Mouse (Mus musculus): Measurements from ENCODE around the gene Cdk5rap2. TPM values are rescaled to one million over a fixed set of nuclear protein-coding genes. Genes with fewer than 3 reads are reported as not detected.

Gene Cdk5rap2
- polyA plus RNA-seq, 2 experiments: 4.8 to 5.9 TPM

- Histone ChIP-seq H3K4me3 (ENCODE audit: insufficient read depth in 1 of 2, low read depth in 2 of 2, low read length in 2 of 2) (no peak overlapping the region), H3K9me3 (ENCODE audit: control insufficient read depth, low read length) (no peaks in the 10 kb centered on the region), H3K9ac (replicated peaks) (no peak overlapping the region), H3K4me2 (ENCODE audit: low read depth) (no peak overlapping the region), H3K27ac (no peak overlapping the region), H3K36me3 (replicated peaks; ENCODE audit: control insufficient read depth, insufficient read depth, low read depth) (no peaks in the 10 kb centered on the region; the same call in 1 of the 2 replicates), H3K27me3 (ENCODE audit: control insufficient read depth, insufficient read depth, low read length) (no peaks in the 10 kb centered on the region), H3K4me1 (replicated peaks; ENCODE audit: control insufficient read depth in 2 of 2, insufficient read depth in 2 of 2, low read length in 1 of 2) (no peaks in the 10 kb centered on the region)
- WGBS (ENCODE audit: insufficient replicate concordance): 76% methylated on average over 9 of the region's 9 CpGs
- no peak for ATAC-seq (ENCODE audit: insufficient read depth)
- no peak for TF ChIP-seq EP300 (IDR thresholded peaks at IDR 0.05; ENCODE audit: low read depth)
- no peak for TF ChIP-seq CTCF (IDR thresholded peaks at IDR 0.05; ENCODE audit: low read depth)
- no peak for DNase-seq (ENCODE audit: low read depth in 3 of 3, low spot score in 3 of 3)
These were observed 19.2 kb downstream of the Cdk5rap2 start for GRCm38 (mm10) chr4:70391073-70391472.

- Histone ChIP-seq H3K4me1 (replicated peaks; ENCODE audit: control insufficient read depth in 2 of 2, insufficient read depth in 2 of 2, low read length in 1 of 2) (no peaks in the 10 kb centered on the region), H3K27me3 (ENCODE audit: control insufficient read depth, insufficient read depth, low read length) (no peaks in the 10 kb centered on the region), H3K4me3 (ENCODE audit: insufficient read depth in 1 of 2, low read depth in 2 of 2, low read length in 2 of 2) (no peak overlapping the region), H3K27ac (no peak overlapping the region), H3K9me3 (ENCODE audit: control insufficient read depth, low read length) (no peaks in the 10 kb centered on the region), H3K4me2 (ENCODE audit: low read depth) (no peak overlapping the region), H3K36me3 (replicated peaks; ENCODE audit: control insufficient read depth, insufficient read depth, low read depth) (no peaks in the 10 kb centered on the region), H3K9ac (replicated peaks) (no peak overlapping the region)
- DNase-seq (ENCODE audit: low read depth in 3 of 3, low spot score in 3 of 3) (no peak), ATAC-seq (ENCODE audit: insufficient read depth) (no peak)
- 82% methylated on average over 5 of the region's 5 CpGs for WGBS (ENCODE audit: insufficient replicate concordance)
- TF ChIP-seq EP300 (IDR thresholded peaks at IDR 0.05; ENCODE audit: low read depth): no peak
These were observed 24.0 kb downstream of the Cdk5rap2 start for GRCm38 (mm10) chr4:70386206-70386605.

GRCm38 (mm10) chr4:70377359-70377758 is 32.9 kb downstream of the Cdk5rap2 start:
- WGBS (ENCODE audit: insufficient replicate concordance): 69% methylated on average over 4 of the region's 4 CpGs
- Histone ChIP-seq H3K27ac (no peak overlapping the region), H3K4me3 (ENCODE audit: insufficient read depth in 1 of 2, low read depth in 2 of 2, low read length in 2 of 2) (no peak overlapping the region), H3K4me1 (replicated peaks; ENCODE audit: control insufficient read depth in 2 of 2, insufficient read depth in 2 of 2, low read length in 1 of 2) (no peaks in the 10 kb centered on the region), H3K9ac (replicated peaks) (no peak overlapping the region), H3K27me3 (ENCODE audit: control insufficient read depth, insufficient read depth, low read length) (no peaks in the 10 kb centered on the region), H3K36me3 (replicated peaks; ENCODE audit: control insufficient read depth, insufficient read depth, low read depth) (no peaks in the 10 kb centered on the region), H3K4me2 (ENCODE audit: low read depth) (no peak overlapping the region), H3K9me3 (ENCODE audit: control insufficient read depth, low read length) (no peaks in the 10 kb centered on the region)
- TF ChIP-seq EP300 (IDR thresholded peaks at IDR 0.05; ENCODE audit: low read depth) (no peak), CTCF (IDR thresholded peaks at IDR 0.05; ENCODE audit: low read depth) (no peak)
- ATAC-seq (ENCODE audit: insufficient read depth): no peak
- no peak for DNase-seq (ENCODE audit: low read depth in 3 of 3, low spot score in 3 of 3)

DNA sequence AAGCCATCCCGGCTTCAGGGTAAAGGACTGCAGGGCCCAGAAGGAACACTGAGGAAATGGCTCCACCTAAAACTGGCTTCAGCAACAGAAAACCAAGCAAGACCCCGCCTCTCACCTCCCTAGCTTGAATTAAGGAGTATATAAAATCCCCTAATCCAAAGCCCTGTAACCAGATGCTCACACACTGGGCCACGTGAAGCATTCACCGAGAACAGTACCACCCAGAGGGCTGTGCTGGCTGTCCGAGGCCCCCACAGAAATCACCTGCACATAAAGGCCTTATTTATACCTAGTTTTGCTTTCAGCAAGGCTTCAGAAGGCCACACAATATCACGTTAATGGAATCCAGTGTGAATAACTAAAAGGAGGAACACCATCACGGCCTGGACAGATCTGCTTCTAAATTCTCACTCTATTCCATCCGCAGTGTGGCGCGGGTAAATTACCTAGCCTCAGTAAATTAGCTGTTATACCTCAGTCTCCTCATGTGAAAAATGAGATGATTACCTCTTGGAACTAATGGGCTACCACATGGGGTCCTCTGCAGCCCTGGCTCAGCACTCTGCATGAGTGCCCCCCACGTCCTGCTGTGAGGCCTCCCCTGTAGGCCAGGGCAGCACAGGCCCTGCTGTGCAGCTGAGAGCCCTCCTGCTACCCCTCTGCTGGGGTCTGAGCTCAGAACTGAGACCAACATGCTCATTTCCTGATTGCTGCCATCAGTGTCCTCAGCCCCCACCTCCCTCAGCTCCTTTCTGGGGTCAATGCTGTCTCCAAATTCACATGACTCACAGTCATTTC is 45.0 kb downstream of the Cdk5rap2 start:
- Histone ChIP-seq H3K4me2 (ENCODE audit: low read depth) (no peak overlapping the region), H3K9me3 (ENCODE audit: control insufficient read depth, low read length) (no peaks in the 10 kb centered on the region), H3K4me3 (ENCODE audit: insufficient read depth in 1 of 2, low read depth in 2 of 2, low read length in 2 of 2) (no peak overlapping the region), H3K9ac (replicated peaks) (no peak overlapping the region), H3K27ac (no peak overlapping the region), H3K27me3 (ENCODE audit: control insufficient read depth, insufficient read depth, low read length) (no peaks in the 10 kb centered on the region), H3K36me3 (replicated peaks; ENCODE audit: control insufficient read depth, insufficient read depth, low read depth) (peaks cover 3% of the 10 kb centered on the region), H3K4me1 (replicated peaks; ENCODE audit: control insufficient read depth in 2 of 2, insufficient read depth in 2 of 2, low read length in 1 of 2) (peaks cover 0 to 2% of the 10 kb centered on the region in 2 experiments; a peak in 1 of 4 replicates)
- DNase-seq (ENCODE audit: low read depth in 3 of 3, low spot score in 3 of 3) (no peak), ATAC-seq (ENCODE audit: insufficient read depth) (no peak)
- no peak for TF ChIP-seq EP300 (IDR thresholded peaks at IDR 0.05; ENCODE audit: low read depth)
- TF ChIP-seq CTCF (IDR thresholded peaks at IDR 0.05; ENCODE audit: low read depth): no peak
- 75% methylated on average over 11 of the region's 11 CpGs for WGBS (ENCODE audit: insufficient replicate concordance)

DNA sequence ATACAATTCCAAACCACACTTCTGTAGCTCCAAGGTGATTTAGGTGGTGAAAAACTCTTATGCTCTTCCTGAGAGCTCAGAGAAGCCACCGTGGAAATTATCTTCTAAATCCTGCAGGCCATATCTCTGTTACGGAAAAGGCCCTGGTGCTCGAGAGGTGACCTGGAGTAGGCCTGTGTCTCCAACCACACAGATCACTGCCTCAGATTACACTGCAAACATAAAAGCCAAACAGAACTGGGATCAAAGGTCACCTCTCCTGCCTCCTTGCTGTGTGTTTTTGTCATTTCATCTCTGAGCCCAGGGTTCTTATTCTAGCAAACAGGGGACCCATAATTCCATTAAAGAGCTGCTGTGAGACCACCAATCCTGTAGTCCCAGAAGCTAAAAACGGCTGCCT is 48.9 kb downstream of the Cdk5rap2 start:
- DNase-seq (ENCODE audit: low read depth in 3 of 3, low spot score in 3 of 3) (peak in 1 of 3 experiments; percentile 4), ATAC-seq (ENCODE audit: insufficient read depth) (0 out of 2 replicates have a peak, but pooled peaks have one; percentile 43)
- TF ChIP-seq EP300 (IDR thresholded peaks at IDR 0.05; ENCODE audit: low read depth): no peak
- TF ChIP-seq CTCF (IDR thresholded peaks at IDR 0.05; ENCODE audit: low read depth): no peak
- Histone ChIP-seq H3K4me3 (ENCODE audit: insufficient read depth in 1 of 2, low read depth in 2 of 2, low read length in 2 of 2) (no peak overlapping the region), H3K27ac (no peak overlapping the region), H3K9ac (replicated peaks) (no peak overlapping the region), H3K4me1 (replicated peaks; ENCODE audit: control insufficient read depth in 2 of 2, insufficient read depth in 2 of 2, low read length in 1 of 2) (peaks cover 0 to 2% of the 10 kb centered on the region in 2 experiments; a peak in 1 of 4 replicates), H3K27me3 (ENCODE audit: control insufficient read depth, insufficient read depth, low read length) (no peaks in the 10 kb centered on the region), H3K36me3 (replicated peaks; ENCODE audit: control insufficient read depth, insufficient read depth, low read depth) (peaks cover 3% of the 10 kb centered on the region), H3K4me2 (ENCODE audit: low read depth) (no peak overlapping the region), H3K9me3 (ENCODE audit: control insufficient read depth, low read length) (no peaks in the 10 kb centered on the region)
- WGBS (ENCODE audit: insufficient replicate concordance): 55% methylated on average over 4 of the region's 4 CpGs

All from liver, embryonic 14.5 days (tissue).